Mouse (Mus musculus) liver, postnatal 0 days (tissue): ENCODE data around the gene Tmem178.

ENCODE experiments used
- CTCF ChIP-seq: sonication (generic); IDR thresholded peaks from 2 replicates; pipeline ENCODE4 v1.5.1; 2016; ENCODE audit warnings: antibody characterized with exemption, low read depth
- EP300 ChIP-seq: IDR thresholded peaks from 2 replicates; pipeline ENCODE4 v1.6.1; 2016; ENCODE audit warnings: antibody characterized with exemption, low read depth, mild to moderate bottlenecking

DNA sequence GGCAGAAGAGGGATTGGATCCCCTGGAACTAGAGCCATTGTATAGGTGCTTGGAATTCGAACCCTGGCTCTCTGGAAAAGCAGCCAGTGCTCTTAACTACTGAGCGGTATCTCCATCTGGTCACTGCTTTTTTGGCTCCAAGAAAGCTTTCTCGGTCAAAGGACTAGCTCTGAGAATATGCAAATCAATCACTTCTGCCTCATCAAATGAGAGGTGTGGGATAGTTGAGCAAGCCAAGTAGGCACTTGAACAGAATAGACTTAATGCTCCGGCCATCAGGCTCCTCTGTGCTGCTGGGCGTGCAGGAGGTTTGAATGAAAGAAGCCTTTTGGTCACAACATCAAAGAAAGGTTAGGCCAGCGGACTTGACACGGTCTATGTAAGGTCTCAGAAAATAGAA is 5.0 kb downstream of the Tmem178 start:
- no peak for TF ChIP-seq CTCF
- TF ChIP-seq EP300, result no peak
